Mouse (Mus musculus): ENCODE measurements around the gene Nipsnap1. TPM values are rescaled to one million over a fixed set of nuclear protein-coding genes. Genes with fewer than 3 reads are reported as not detected.
A peak's percentile ranks its signal among the peaks of the same experiment; 100 is the strongest.

The Nipsnap1 gene
- polyA plus RNA-seq, 1 experiment from 2014 or later, result 119 TPM

DNA sequence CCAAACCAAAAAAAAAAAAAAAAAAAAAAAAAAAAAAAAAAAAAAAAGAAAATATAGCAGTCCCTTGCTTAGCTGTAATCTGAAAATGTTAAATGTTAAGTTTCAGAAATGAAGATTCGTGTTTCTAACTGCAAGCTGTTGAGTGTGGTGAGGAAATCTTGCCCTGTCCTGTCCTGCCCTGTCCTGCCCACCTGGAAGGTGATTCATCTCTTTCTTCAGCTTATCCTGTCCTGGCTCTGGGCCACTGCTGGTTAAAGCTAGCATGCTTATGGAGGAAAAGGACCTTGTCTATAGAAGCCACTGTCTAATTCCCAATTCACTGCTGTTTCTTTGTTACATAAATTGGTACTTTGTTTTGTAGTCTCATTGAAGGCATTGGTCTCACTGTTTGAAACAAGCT is 12.8 kb upstream of the Nipsnap1 start:
- DNase-seq (ENCODE audit: low spot score), result no peak
- Histone ChIP-seq H3K9me3 (replicated peaks; ENCODE audit: control insufficient read depth, low read length) (no peaks in the 10 kb centered on the region), H3K27me3 (replicated peaks; ENCODE audit: control insufficient read depth, insufficient read depth, low read length) (no peaks in the 10 kb centered on the region), H3K27ac (ENCODE audit: low read depth, low read length) (no peak overlapping the region), H3K4me1 (ENCODE audit: control insufficient read depth, insufficient read depth, low read length) (no peaks in the 10 kb centered on the region), H3K4me2 (ENCODE audit: low read length) (no peak overlapping the region), H3K36me3 (ENCODE audit: control insufficient read depth, insufficient read depth, low read length) (no peaks in the 10 kb centered on the region), H3K9ac (ENCODE audit: low read length) (no peak overlapping the region), H3K4me3 (ENCODE audit: low read depth, low read length) (no peak overlapping the region)
- 74% methylated on average over 1 of the region's 1 CpGs for WGBS
- no peak for ATAC-seq

DNA sequence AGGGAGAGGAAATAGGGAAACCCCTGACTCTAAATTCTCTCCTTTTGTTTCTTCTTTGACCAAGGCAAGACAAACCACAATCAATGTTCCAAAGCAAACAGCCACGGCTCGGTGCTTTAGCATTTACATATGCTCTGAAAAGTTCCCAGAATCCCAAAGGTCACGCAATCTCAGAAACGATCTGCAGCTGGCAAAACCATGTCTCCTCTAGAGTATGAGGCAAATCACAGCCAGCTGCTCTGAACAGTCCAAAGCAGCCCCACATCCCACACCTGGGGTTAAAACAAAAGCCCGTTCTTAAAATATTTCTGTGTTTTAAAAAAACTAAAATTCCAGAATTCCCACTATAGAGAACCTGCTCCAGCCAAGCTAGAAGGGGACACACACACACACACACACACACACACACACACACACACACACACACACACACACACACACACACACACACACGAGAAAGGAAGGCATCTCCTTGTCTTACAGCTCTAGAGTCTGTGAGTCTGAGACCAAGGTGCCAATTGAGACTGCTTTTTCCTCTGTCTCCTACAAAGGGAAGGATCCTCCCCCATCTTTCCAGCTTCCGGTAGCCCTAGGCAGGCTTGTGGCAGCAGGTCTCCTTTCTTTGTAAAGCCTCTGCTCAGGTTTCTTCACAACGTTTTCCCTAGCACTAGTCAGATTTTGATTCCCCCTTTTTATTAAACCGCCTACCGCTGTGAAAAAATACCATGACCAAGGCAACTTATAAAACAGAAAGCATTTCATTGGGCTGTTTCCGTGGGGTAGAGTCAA is 11.7 kb upstream of the Nipsnap1 start:
- no peak overlapping the region for H3K27ac ChIP-seq (ENCODE audit: low read depth, low read length)
- no peaks in the 10 kb centered on the region for H3K4me1 ChIP-seq (ENCODE audit: control insufficient read depth, insufficient read depth, low read length)
- no peak overlapping the region for H3K4me3 ChIP-seq (ENCODE audit: low read depth, low read length)
- no peak for ATAC-seq
- H3K36me3 ChIP-seq (ENCODE audit: control insufficient read depth, insufficient read depth, low read length), result no peaks in the 10 kb centered on the region
- no peak for DNase-seq (ENCODE audit: low spot score)
- WGBS, result 56% methylated on average over 11 of the region's 11 CpGs
- no peaks in the 10 kb centered on the region for H3K27me3 ChIP-seq (replicated peaks; ENCODE audit: control insufficient read depth, insufficient read depth, low read length)
- H3K9ac ChIP-seq (ENCODE audit: low read length), result no peak overlapping the region
- H3K4me2 ChIP-seq (ENCODE audit: low read length), result no peak overlapping the region
- H3K9me3 ChIP-seq (replicated peaks; ENCODE audit: control insufficient read depth, low read length), result no peaks in the 10 kb centered on the region

DNA sequence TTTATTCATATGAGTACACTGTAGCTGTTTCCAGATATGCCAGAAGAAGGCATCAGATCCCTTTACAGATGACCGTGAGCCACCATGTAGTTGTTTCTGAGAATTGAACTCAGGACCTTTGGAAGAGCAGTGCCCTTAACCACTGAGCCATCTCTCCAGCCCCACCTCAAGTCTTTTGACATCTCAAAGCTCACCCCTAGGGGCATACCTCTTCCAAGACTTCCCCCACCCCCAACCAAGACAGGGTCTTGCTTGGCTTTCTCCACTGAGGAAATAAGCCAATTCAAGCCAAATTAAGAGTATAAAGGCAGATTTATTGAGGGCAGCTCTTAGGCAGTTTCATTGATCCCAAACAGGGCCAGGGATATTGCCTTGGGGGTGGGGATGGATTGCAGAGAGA is 11.0 kb upstream of the Nipsnap1 start:
- ATAC-seq (no peak), DNase-seq (ENCODE audit: low spot score) (no peak)
- no peak overlapping the region for H3K4me3 ChIP-seq (ENCODE audit: low read depth, low read length)
- H3K9me3 ChIP-seq (replicated peaks; ENCODE audit: control insufficient read depth, low read length), result no peaks in the 10 kb centered on the region
- H3K36me3 ChIP-seq (ENCODE audit: control insufficient read depth, insufficient read depth, low read length), result no peaks in the 10 kb centered on the region
- no peak overlapping the region for H3K9ac ChIP-seq (ENCODE audit: low read length)
- no peaks in the 10 kb centered on the region for H3K27me3 ChIP-seq (replicated peaks; ENCODE audit: control insufficient read depth, insufficient read depth, low read length)
- no peak overlapping the region for H3K27ac ChIP-seq (ENCODE audit: low read depth, low read length)
- no peaks in the 10 kb centered on the region for H3K4me1 ChIP-seq (ENCODE audit: control insufficient read depth, insufficient read depth, low read length)
- 96% methylated on average over 1 of the region's 1 CpGs for WGBS
- H3K4me2 ChIP-seq (ENCODE audit: low read length), result no peak overlapping the region

DNA sequence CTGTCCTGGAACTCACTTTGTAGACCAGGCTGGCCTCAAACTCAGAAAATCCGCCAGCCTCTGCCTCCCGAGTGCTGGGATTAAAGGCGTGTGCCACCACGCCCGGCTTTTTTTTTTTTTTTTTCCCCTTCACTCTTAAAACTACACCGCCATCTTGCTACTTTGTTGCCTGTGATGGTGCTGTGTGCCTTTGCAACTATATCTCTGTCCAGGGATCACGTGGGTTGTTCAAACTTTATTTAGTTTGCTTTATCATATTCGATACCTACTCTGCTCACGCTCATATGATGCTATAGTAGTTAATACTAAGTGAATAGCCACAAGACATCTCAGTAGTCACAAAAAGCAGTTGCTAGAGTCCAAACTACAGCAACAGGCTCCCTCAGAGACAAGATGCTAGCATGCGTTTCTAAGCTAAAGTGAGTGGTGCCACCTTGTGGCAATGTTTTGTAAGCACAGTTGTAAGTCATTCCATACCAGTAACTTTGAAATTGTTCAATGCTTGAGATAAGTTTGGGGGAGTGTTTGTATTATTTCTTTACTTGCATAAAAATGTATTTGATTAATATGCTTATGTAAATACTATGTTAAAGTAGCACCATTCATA is 8.0 kb upstream of the Nipsnap1 start:
- ATAC-seq, result peak; percentile 40
- 34% methylated on average over 10 of the region's 10 CpGs for WGBS

DNA sequence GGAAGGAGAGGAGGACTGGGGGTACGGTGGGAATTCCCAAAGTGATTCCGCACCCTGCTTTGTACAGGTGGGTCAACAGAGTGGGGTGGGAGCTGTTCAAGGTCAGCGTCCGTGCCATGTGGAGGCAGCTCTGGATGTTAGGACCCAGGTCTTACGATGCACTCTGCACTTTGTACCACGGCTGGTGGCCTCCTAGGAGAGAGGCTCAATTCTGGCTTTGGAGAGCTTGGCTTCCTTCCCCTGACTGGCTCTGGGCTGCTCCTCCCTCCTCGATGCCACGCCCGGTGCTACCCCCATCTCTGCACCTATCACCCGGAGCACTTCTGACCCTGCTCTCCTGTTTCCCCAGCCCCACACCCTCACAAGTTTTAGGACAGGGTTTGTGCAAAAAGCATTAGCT is 800 bp downstream of the Nipsnap1 start:
- DNase-seq (ENCODE audit: low spot score) (peak; percentile 7), ATAC-seq (peak; percentile 42)
- Histone ChIP-seq H3K4me1 (ENCODE audit: control insufficient read depth, insufficient read depth, low read length) (peaks cover 6% of the 10 kb centered on the region), H3K9me3 (replicated peaks; ENCODE audit: control insufficient read depth, low read length) (no peaks in the 10 kb centered on the region), H3K4me3 (ENCODE audit: low read depth, low read length) (peak overlapping the region; percentile 72), H3K9ac (ENCODE audit: low read length) (peak overlapping the region; percentile 87), H3K27me3 (replicated peaks; ENCODE audit: control insufficient read depth, insufficient read depth, low read length) (no peaks in the 10 kb centered on the region), H3K36me3 (ENCODE audit: control insufficient read depth, insufficient read depth, low read length) (peaks cover 5% of the 10 kb centered on the region; the same call in 1 of the 2 replicates), H3K27ac (ENCODE audit: low read depth, low read length) (no peak overlapping the region), H3K4me2 (ENCODE audit: low read length) (peak overlapping the region; percentile 69)
- 3% methylated on average over 10 of the region's 10 CpGs for WGBS

More for the DNA sequence above, 8.0 kb upstream of the Nipsnap1 start:
- Histone ChIP-seq H3K9ac (ENCODE audit: low read length) (no peak overlapping the region), H3K27ac (ENCODE audit: low read depth, low read length) (no peak overlapping the region), H3K4me1 (ENCODE audit: control insufficient read depth, insufficient read depth, low read length) (no peaks in the 10 kb centered on the region), H3K27me3 (replicated peaks; ENCODE audit: control insufficient read depth, insufficient read depth, low read length) (no peaks in the 10 kb centered on the region), H3K36me3 (ENCODE audit: control insufficient read depth, insufficient read depth, low read length) (no peaks in the 10 kb centered on the region), H3K4me3 (ENCODE audit: low read depth, low read length) (no peak overlapping the region), H3K4me2 (ENCODE audit: low read length) (no peak overlapping the region), H3K9me3 (replicated peaks; ENCODE audit: control insufficient read depth, low read length) (no peaks in the 10 kb centered on the region)
- peak; percentile 87 for DNase-seq (ENCODE audit: low spot score)

DNA sequence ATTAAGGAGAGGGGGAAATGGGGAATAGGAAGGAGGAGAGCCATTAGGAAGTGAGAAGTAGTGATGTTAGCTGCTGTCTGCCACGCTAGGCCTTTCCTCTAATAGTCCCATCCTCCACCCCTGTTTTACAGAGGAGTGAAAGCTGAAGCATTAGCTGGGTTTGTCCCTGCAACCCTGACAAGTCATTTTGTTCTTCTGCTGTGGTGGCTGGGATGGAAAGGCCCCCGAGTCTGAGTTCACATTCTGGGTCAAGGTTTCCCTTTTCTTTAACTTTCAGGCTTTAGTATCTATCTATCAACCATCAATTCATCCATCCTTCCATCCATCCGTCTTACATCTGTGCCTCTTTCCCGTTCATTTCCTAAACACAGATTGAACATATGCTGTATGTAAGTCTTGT is 7.3 kb downstream of the Nipsnap1 start:
- H3K9ac ChIP-seq (ENCODE audit: low read length), result no peak overlapping the region
- 82% methylated on average over 4 of the region's 4 CpGs for WGBS
- no peaks in the 10 kb centered on the region for H3K9me3 ChIP-seq (replicated peaks; ENCODE audit: control insufficient read depth, low read length)
- peaks cover 37% of the 10 kb centered on the region for H3K36me3 ChIP-seq (ENCODE audit: control insufficient read depth, insufficient read depth, low read length)
- H3K27me3 ChIP-seq (replicated peaks; ENCODE audit: control insufficient read depth, insufficient read depth, low read length), result no peaks in the 10 kb centered on the region
- H3K4me1 ChIP-seq (ENCODE audit: control insufficient read depth, insufficient read depth, low read length), result no peaks in the 10 kb centered on the region
- no peak for ATAC-seq
- no peak overlapping the region for H3K4me3 ChIP-seq (ENCODE audit: low read depth, low read length)
- H3K27ac ChIP-seq (ENCODE audit: low read depth, low read length), result no peak overlapping the region
- no peak for DNase-seq (ENCODE audit: low spot score)
- H3K4me2 ChIP-seq (ENCODE audit: low read length), result no peak overlapping the region

DNA sequence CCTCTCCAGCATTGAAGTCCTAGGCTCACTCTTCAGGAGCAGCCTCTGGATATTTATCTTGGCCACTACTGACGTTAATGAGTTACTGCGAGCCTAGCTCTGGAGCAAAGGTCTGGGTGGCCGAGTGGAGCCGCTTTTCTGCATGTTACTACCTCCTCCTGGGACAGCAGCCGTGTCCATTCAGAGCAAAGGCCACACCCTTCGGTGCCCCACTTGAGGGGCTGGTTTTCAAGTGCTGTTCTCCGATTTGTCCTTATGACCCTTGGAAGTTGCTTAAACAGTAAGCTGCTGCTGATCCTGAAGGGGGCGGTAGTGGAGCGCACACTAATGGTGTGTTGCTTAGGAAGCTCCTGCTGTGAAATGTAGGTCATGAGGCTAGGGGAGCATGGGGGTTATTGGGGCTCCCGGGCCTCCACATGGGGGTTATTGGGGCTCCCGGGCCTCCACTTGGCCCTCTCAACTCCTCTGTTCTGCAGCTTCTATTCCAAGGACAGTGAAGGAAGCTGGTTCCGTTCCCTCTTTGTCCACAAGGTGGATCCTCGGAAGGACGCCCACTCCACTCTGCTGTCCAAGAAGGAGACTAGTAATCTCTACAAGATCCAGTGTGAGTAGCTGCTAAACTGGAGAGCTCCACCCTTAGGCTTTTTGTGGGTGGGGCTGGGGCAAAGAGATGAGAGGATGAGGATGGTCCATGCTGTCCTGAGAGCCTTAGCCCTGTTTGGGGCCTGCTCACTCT is 9.3 kb downstream of the Nipsnap1 start:
- no peak for DNase-seq (ENCODE audit: low spot score)
- Histone ChIP-seq H3K4me3 (ENCODE audit: low read depth, low read length) (no peak overlapping the region), H3K4me1 (ENCODE audit: control insufficient read depth, insufficient read depth, low read length) (no peaks in the 10 kb centered on the region), H3K36me3 (ENCODE audit: control insufficient read depth, insufficient read depth, low read length) (peaks cover 39% of the 10 kb centered on the region), H3K27ac (ENCODE audit: low read depth, low read length) (no peak overlapping the region), H3K9me3 (replicated peaks; ENCODE audit: control insufficient read depth, low read length) (no peaks in the 10 kb centered on the region), H3K4me2 (ENCODE audit: low read length) (no peak overlapping the region), H3K27me3 (replicated peaks; ENCODE audit: control insufficient read depth, insufficient read depth, low read length) (no peaks in the 10 kb centered on the region), H3K9ac (ENCODE audit: low read length) (no peak overlapping the region)
- WGBS, result 62% methylated on average over 14 of the region's 14 CpGs
- no peak for ATAC-seq

DNA sequence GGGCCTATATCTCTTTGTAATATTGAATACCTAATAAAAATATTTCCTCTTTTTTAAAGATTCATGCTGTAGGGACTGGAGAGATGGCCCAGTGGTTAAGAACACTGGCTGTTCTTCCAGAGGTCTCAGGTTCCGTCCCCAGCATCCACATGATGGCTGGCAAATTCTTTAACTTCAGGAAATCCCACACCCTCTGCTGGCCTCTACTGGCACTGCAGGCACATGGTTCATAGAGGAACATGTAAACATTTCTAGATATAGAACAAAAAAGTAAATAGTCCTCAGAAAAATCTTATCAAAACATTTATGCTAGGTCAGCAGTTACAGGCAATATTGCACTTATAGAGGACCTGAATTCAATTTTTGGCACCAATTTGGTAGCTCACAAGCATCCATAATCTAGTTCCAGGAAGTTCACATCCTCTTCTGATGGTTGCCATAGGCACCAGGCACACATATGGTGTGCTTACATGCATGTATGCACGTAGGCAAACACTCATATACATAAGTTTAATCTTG is 11.7 kb downstream of the Nipsnap1 start:
- no peak for ATAC-seq
- Histone ChIP-seq H3K4me1 (ENCODE audit: control insufficient read depth, insufficient read depth, low read length) (no peaks in the 10 kb centered on the region), H3K9ac (ENCODE audit: low read length) (no peak overlapping the region), H3K9me3 (replicated peaks; ENCODE audit: control insufficient read depth, low read length) (no peaks in the 10 kb centered on the region), H3K27ac (ENCODE audit: low read depth, low read length) (no peak overlapping the region), H3K4me3 (ENCODE audit: low read depth, low read length) (no peak overlapping the region), H3K36me3 (ENCODE audit: control insufficient read depth, insufficient read depth, low read length) (peaks cover 63% of the 10 kb centered on the region), H3K27me3 (replicated peaks; ENCODE audit: control insufficient read depth, insufficient read depth, low read length) (no peaks in the 10 kb centered on the region), H3K4me2 (ENCODE audit: low read length) (no peak overlapping the region)
- DNase-seq (ENCODE audit: low spot score), result peak; percentile 55
- 61% methylated on average over 2 of the region's 2 CpGs for WGBS

All from forebrain, embryonic 14.5 days (tissue).